Mouse (Mus musculus): ENCODE results near the gene B3gnt8. TPM values are rescaled to one million over a fixed set of nuclear protein-coding genes. Genes with fewer than 3 reads are reported as not detected.

The B3gnt8 gene
- total RNA-seq, 2 experiments from 2014 or later, result 3.1 to 6.0 TPM

DNA sequence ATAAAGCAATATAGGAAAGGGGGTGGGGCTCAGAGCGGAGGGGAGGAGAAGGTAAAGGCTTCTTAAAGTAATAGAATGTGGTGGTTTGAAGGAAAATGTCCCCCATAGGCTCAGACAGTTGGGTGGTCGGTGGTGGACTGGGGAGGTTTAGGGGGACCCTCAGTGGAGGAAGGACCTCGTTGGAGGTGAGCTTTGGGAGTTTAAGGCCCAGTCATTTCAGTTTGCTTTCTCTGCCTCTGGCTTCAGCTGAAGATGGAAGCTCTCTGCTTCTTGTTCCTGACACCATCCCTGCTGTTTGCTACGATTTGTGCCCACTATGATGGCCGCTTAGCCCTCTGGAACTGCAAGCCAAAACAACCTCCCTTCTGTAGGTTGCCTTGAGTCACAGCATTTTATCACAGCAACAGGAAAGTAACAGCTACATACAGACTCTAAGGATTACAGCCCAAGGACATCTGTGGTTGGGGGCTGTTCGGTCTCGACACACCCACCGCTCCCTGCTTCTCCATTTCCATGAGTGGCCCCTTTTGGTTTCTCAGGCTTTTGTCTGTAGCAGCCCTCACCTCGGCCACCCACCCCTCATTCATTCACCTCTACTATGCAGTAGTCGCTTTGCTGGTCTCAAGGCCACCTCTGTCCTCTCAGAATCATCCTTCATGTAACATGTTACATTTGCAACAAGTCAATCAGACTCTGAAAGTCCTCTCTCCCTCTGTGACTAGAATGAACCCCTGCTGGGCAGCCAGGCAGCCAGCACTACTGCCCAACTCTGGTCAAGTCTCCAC is 8.9 kb upstream of the B3gnt8 start:
- DNase-seq, result no peak
- intact Hi-C loops (cut with DNase I), result no loop called here

DNA sequence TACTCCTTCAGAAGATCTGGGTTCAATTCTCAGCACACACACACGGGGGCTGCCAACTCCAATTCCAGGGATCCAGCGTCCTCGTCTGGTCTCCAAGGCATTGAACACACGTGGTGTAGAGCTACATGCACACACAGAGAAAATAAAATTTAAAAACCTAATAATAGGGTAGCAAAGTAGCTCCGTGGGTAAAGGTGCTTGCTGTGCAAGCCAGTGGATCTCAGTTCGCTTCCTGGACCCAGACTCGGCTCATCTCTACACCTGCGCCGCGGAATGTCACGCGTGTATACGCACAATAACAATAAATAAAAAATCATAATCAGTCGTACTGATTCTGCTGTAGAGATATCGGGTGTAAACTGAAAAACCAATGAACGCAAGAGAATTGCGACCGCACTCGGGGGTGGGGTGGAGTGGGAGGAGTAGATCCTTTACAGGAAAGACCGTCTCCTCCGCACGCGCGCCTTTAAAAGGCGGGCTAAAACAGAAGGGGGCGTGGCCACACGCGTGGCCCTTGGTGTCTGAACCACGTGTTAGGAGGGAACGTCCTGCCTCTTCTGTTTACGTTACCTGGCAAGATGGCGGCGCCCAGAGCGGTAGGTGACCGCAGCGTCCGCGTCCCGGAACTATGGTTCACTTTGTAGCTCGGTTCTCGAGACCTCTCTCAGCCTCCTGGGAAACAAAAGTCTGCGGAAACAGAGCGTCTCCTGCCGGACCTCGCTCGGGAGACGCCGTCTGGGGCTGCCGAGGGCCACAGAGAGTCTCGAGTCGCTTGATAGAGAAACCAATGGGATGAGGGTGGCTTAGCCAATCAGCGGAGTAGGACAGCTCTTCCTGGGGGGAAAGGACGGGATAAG is 7.4 kb upstream of the B3gnt8 start, which contains the start of gene Dmac2:
Dmac2 (plus strand) TSS at position 550 of the 857 bp plus-strand sequence.
- DNase-seq, result peak; percentile 95 to 96
- intact Hi-C loops (cut with DNase I), result no loop called here

GRCm38 (mm10) chr7:25619722-25619991 is 6.8 kb upstream of the B3gnt8 start:
- DNase-seq, result no peak
- intact Hi-C loops (cut with DNase I), result no loop called here

GRCm38 (mm10) chr7:25620101-25620500 is 6.4 kb upstream of the B3gnt8 start:
- intact Hi-C loops (cut with DNase I), result no loop called here
- DNase-seq, result no peak

GRCm38 (mm10) chr7:25620751-25621150 is 5.7 kb upstream of the B3gnt8 start:
- no peak for DNase-seq
- intact Hi-C loops (cut with DNase I), result no loop called here

DNA sequence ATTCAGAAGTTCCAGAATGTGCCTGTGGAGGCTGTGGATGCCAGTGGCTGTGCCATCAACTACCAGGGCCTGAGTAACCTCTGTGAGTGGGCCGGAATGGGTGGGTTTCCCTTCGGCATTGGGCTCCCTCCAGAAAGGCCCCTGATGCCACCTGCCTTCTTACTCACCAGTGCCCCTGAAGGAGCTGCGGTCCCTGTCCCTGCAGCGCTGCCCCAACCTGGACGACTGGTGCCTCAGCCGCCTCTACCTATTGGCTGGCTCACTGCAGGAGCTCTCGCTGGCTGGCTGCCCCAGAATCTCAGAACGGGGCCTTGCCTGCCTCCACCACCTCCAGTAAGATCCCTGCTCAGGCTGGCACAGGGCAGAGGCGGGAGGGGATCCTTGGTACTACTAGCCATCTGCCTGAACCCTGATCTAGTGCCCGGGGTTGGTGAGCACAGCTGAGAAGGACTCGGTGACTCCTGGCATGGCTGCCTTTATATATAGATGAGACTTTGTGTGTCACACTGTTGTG is 2.5 kb upstream of the B3gnt8 start:
- intact Hi-C loops (cut with DNase I), result no loop called here
- no peak for DNase-seq

DNA sequence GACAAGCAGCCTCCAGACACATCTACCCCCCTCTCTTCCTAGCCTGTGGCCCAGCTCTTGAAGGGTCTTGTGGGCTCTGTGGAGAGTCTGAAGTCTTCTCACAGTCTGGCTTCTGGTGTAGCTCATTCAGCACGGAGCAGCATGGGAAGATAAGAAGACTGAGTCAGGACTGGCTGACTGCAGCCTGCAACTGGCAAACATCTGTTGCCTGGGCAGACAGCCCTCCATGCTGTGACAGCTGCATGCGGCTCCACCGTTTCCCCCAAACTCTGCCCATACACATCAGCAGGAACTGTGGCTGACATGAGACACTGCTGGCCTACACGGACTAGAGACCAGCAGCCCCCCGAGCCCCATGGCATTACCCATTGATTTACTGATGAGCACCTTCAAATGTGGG is 1.6 kb upstream of the B3gnt8 start:
- intact Hi-C loops (cut with DNase I), result no loop called here
- DNase-seq, result peak; percentile 73 to 77

GRCm38 (mm10) chr7:25625594-25626250 is 732 bp upstream of the B3gnt8 start:
- intact Hi-C loops (cut with DNase I), result loop anchor here (2.0 kb wide), 1 partner anchor 33 kb away; the partner anchor contains the start of genes Bckdha and Exosc5
- peak in 1 of 2 experiments; percentile 51 for DNase-seq

GRCm38 (mm10) chr7:25627431-25628322 is 1.2 kb downstream of the B3gnt8 start:
- DNase-seq, result peak; percentile 74 to 76
- intact Hi-C loops (cut with DNase I), result loop anchor here (2.0 kb wide), 1 partner anchor 31 kb away; the partner anchor contains the start of genes Bckdha and Exosc5

DNA sequence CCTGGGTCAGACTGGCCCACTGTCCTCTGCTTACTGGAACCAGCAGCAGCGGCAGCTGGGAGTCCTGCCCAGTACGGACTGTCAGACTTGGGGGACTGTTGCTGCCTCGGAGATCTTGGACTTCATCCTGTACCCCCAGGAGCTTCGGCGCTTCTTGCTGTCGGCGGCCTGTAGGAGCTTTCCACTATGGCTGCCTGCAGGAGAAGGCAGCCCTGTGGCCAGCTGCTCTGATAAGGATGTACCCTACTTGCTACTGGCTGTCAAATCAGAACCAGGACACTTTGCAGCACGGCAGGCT is 1.8 kb downstream of the B3gnt8 start:
- intact Hi-C loops (cut with DNase I), result no loop called here
- DNase-seq, result no peak

DNA sequence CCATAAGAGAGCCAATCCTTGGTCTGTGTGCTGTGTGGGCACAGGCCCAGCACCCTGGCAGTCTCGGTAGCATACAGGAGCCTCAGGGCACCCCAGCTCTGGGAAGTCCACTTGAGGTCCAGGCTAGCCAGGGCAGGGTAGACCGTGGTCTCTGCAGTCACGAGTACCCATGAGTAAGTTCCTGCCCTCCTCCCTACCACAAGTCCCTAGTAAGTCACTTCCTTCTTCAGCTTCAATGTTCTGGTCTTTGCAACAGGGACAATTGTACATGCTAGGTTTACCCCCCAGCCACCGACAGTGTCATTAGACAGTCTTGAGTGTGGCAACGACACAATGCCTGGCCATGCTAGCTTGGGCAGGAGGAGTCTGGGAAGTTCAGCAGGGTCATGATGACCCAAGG is 6.2 kb downstream of the B3gnt8 start:
- intact Hi-C loops (cut with DNase I), result no loop called here
- no peak for DNase-seq

DNA sequence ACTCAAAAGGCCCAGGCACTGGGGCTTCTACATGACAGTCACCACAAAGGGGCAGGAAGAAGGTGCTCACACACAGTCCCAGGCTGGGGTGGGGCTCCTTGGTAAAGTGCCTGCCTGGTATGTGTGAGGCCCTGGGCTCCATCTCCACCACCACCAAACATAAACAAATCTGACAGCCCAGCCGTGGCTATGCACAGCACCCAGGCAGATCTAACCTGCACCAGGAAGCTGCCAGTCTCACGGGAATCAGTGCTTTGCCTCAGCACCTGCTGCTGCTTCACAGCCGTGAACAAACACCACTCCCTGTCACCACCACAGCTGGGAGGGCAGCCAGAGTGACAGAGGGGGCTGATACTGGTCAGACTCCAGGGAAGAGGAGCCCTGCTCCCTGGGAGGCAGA is 9.9 kb downstream of the B3gnt8 start:
- intact Hi-C loops (cut with DNase I), result no loop called here
- DNase-seq, result no peak

DNA sequence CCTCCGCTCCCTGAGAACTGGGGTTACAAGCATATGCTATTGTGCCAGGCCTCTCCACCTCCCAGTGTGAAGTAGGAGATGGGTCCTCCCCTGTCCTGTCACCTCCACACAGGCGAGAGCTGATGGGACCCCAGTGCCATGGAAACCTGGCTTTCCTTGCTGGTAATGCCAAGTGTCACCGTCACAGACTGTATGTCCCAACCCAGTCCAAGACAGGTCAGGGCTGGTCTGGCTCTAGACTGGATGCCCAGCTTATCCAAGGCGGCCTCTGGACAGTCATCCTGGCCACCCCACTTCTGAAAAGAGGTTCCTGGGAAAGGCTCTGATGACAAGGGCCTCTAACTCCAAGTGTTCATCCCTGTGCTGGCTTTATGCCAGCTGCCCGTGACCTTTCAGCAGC is 10.6 kb downstream of the B3gnt8 start:
- no peak for DNase-seq
- intact Hi-C loops (cut with DNase I), result no loop called here

DNA sequence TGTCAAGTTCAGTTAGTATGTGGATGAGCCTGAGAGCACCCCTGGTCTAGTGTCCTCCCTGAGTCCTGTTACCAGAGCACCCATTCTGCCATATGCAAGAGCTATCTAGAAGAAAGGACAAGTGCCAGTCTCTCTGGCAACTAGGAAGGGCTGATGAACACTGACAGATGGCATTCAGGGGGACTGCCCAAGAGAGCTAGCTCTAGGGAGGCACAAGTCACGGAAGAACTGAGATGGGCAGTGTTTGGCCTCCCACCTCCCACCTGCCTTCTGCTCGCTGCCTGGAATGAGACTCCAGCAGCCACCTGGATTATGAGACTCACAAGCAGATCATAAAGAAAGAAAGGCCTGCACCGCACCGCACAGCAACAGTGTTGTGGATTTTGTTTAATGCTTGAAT is 13.3 kb downstream of the B3gnt8 start:
- DNase-seq, result no peak
- intact Hi-C loops (cut with DNase I), result no loop called here

GRCm38 (mm10) chr7:25644136-25644535 is 17.7 kb downstream of the B3gnt8 start:
- peak in 1 of 2 experiments; percentile 39 for DNase-seq

GRCm38 (mm10) chr7:25644631-25645030 is 18.2 kb downstream of the B3gnt8 start:
- intact Hi-C loops (cut with DNase I), result no loop called here
- DNase-seq, result no peak

More at GRCm38 (mm10) chr7:25644136-25644535, 17.7 kb downstream of the B3gnt8 start:
- intact Hi-C loops (cut with DNase I), result no loop called here

- intact Hi-C loops (cut with DNase I), result no loop called here
- no peak for DNase-seq
Observed at GRCm38 (mm10) chr7:25645074-25645473, 18.6 kb downstream of the B3gnt8 start.

- intact Hi-C loops (cut with DNase I), result no loop called here
Observed at GRCm38 (mm10) chr7:25647574-25648123, 21.2 kb downstream of the B3gnt8 start.

GRCm38 (mm10) chr7:25649839-25650238 is 23.4 kb downstream of the B3gnt8 start:
- DNase-seq, result no peak
- intact Hi-C loops (cut with DNase I), result no loop called here

More at GRCm38 (mm10) chr7:25647574-25648123, 21.2 kb downstream of the B3gnt8 start:
- no peak for DNase-seq

- intact Hi-C loops (cut with DNase I), result no loop called here
- no peak for DNase-seq
Observed at GRCm38 (mm10) chr7:25651281-25651680, 24.8 kb downstream of the B3gnt8 start.

All from heart, postnatal 10 days (tissue).